Mouse (Mus musculus): ENCODE results near the gene Rnf26.

The Rnf26 gene

DNA sequence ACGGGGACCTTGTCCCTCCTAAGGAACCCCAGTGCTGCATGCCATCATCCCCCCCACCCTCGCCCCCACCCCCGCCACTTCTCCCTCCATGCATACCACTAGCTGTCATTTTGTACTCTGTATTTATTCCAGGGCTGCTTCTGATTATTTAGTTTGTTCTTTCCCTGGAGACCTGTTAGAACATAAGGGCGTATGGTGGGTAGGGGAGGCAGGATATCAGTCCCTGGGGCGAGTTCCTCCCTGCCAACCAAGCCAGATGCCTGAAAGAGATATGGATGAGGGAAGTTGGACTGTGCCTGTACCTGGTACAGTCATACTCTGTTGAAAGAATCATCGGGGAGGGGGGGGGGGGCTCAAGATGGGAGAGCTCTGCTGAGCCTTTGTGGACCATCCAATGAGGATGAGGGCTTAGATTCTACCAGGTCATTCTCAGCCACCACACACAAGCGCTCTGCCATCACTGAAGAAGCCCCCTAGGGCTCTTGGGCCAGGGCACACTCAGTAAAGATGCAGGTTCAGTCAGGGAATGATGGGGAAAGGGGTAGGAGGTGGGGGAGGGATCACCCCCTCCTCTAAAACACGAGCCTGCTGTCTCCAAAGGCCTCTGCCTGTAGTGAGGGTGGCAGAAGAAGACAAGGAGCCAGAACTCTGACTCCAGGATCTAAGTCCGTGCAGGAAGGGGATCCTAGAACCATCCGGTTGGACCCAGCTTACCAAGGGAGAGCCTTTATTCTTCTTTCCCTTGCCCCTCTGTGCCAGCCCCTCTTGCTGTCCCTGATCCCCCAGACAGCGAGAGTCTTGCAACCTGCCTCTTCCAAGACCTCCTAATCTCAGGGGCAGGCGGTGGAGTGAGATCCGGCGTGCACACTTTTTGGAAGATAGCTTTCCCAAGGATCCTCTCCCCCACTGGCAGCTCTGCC is 65.5 kb downstream of the Rnf26 start:
- no peak for DNase-seq (ENCODE audit: low spot score in 2 of 2)

DNA sequence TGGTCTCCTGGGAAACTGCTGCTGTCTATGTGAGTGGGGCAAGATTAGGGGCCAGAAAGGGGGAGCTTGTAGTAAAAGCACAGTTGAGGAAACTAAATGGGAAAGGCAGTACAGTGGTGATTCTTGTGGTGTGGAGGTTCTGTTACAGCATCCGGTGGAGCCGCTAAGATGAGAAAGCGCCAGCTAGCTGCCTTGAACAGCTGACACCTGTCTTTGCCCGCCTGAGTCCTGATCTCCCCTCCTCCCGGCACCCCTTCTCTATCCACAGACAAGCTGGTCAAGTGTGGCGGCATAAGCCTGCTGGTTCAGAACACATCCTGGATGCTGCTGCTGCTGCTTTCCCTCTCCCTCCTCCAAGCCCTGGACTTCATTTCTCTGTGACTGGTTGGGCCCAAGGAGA is 66.2 kb downstream of the Rnf26 start:
- no peak for DNase-seq (ENCODE audit: low spot score in 2 of 2)

DNA sequence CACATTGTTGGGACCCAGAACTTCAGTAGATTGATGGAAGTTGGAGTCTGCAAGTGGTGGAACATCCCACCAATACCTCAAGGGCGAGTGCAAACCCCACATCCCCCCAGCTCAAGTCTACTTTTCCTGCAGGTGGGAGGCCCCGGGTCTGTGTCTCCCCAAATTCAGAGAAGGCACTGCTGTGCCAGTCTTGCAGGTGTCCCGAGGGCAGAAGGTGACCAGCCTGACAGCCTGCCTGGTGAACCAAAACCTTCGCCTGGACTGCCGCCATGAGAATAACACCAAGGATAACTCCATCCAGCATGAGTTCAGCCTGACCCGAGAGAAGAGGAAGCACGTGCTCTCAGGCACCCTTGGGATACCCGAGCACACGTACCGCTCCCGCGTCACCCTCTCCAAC is 66.9 kb downstream of the Rnf26 start:
- DNase-seq (ENCODE audit: low spot score in 2 of 2) = no peak

DNA sequence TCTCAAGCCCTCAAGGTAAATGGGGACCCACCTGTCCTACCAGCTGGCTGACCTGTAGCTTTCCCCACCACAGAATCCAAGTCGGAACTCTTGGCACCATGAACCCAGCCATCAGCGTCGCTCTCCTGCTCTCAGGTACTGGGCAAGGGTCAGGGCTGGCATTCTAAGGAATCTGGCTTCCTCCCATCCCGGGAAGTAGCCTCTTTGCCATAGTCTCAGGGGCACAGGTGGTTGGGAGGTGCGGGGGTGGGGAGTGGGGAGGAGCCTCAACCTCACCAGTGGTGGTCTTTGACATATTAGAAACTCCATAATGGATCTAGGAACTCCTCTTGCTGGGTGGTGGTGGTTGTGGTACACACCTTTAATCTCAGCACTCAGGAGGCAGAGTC is 67.4 kb downstream of the Rnf26 start:
- DNase-seq (ENCODE audit: low spot score in 2 of 2) = no peak

Measured in frontal cortex, postnatal 10 days (tissue).